Mouse (Mus musculus) MEL (cell line): ENCODE measurements around the gene Plcb3.

Experiments
- CTCF ChIP-seq, 3 experiments: IDR thresholded peaks in 2 of 3; conservative IDR thresholded peaks in 1 of 3; 2 replicates each; pipeline ENCODE4 v1.5.1; 2011 to 2012; ENCODE audit warnings: low read length in 3 of 3, low read depth in 2 of 3, mild to moderate bottlenecking in 2 of 3, improper control_type of control experiment in 1 of 3, inconsistent platforms in 1 of 3, mixed read lengths in 1 of 3, moderate library complexity in 1 of 3; ENCODE audit not compliant: control insufficient read depth in 1 of 3, insufficient read depth in 1 of 3, poor library complexity in 1 of 3, severe bottlenecking in 1 of 3
- E2F4 ChIP-seq: IDR thresholded peaks from 2 replicates; pipeline ENCODE4 v1.6.1; 2011; ENCODE audit warnings: low read depth, low read length, improper control_type of control experiment, borderline replicate concordance
- MAZ ChIP-seq: IDR thresholded peaks from 2 replicates; pipeline ENCODE4 v1.6.1; 2012; ENCODE audit warnings: low read depth, mild to moderate bottlenecking, inconsistent platforms, low read length, improper control_type of control experiment
- POLR2A ChIP-seq, 2 experiments: IDR thresholded peaks; 2 replicates each; pipeline ENCODE4 v1.6.1; 2011 to 2012; ENCODE audit warnings: low read length in 2 of 2, mild to moderate bottlenecking in 2 of 2, control low read depth in 1 of 2, improper control_type of control experiment in 1 of 2, low read depth in 1 of 2, moderate library complexity in 1 of 2; ENCODE audit not compliant: control insufficient read depth in 1 of 2, insufficient read depth in 1 of 2, poor library complexity in 1 of 2
- ZMIZ1 ChIP-seq: IDR thresholded peaks from 2 replicates; pipeline ENCODE4 v1.6.1; 2012; ENCODE audit warnings: low read depth, mild to moderate bottlenecking, inconsistent platforms, low read length, improper control_type of control experiment, moderate library complexity

DNA sequence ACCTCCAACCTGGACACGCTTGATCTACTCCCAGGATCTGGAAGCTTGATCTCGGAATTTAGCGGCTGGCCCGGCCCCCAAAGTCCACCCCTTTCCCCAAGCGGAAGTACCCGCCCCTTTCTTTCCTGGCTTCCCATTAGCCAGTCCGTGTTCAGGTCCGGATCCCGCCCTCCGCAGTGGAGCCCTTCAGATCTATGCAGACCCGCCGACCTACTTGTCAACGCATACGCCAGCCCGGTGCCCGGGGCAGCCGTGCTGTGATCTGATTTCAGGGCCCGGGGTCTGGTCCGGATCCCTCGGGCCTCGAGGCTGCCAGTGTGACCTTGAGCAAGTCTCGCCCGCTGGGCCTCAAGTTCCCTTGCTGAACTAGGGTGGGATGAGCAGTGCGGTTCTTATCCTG, 19.7 kb upstream of the Plcb3 start, which contains the start of the genes Nudt22 and Trpt1:
- TF ChIP-seq E2F4 (no peak), POLR2A (IDR thresholded peaks at IDR 0.05; ENCODE audit: control insufficient read depth in 1 of 2, insufficient read depth in 1 of 2, low read depth in 1 of 2, low read length in 2 of 2, poor library complexity in 1 of 2) (peak; percentile 59 to 68; a peak in 3 of 4 replicates), MAZ (peak; percentile 20; the same call in 1 of the 2 replicates), CTCF (IDR thresholded peaks at IDR 0.05 in 2 of 3, conservative IDR thresholded peaks at IDR 0.05 in 1 of 3; ENCODE audit: control insufficient read depth in 1 of 3, insufficient read depth in 1 of 3, low read depth in 2 of 3, low read length in 3 of 3, poor library complexity in 1 of 3, severe bottlenecking in 1 of 3) (no peak), ZMIZ1 (no peak)
